ENCODE assay signal across 8 mouse cellular contexts in genomic region chr7:142284615-142285080, GRCm38 (mm10). TPM values are rescaled to one million over a fixed set of nuclear protein-coding genes. Genes with fewer than 3 reads are reported as not detected.
DNase-seq lines count a peak whose midpoint lies in the region; ATAC-seq lines count a peak whose summit lies in the region.

No protein-coding gene starts in this region.

- ATAC-seq in megakaryocyte progenitor cell, adult 5-6 weeks (replicated peaks; ENCODE audit: poor library complexity), result peak; percentile 71

- peak; percentile 88 for DNase-seq in adipocyte (ENCODE audit: low spot score)
- DNase-seq in embryo, embryonic 10 days (ENCODE audit: low spot score), result peak; percentile 95
- DNase-seq in gastrocnemius, postnatal 10 days, result peak; percentile 94
- DNase-seq in induced T-regulatory cell, adult 2 months (ENCODE audit: low read depth), result peak; percentile 95
- DNase-seq in left cerebral cortex, adult 9 months (ENCODE audit: low spot score in 2 of 2), result peak; percentile 55 to 94
- DNase-seq in right cerebral cortex, postnatal 14 days, result peak; percentile 94
- peak; percentile 88 to 92 for DNase-seq in urinary bladder, postnatal 36 days (ENCODE audit: low spot score in 2 of 2)

RNA-seq across cellular contexts. Expression of gene Gm4559, which starts 10.5 kb away (rescaled TPM):
- not detected for total RNA-seq in gastrocnemius, postnatal 10 days (2021)
- not detected in 2 replicates for total RNA-seq in megakaryocyte progenitor cell, adult 5-6 weeks (2015)
- not detected in 2 replicates for total RNA-seq in megakaryocyte progenitor cell, adult 5-6 weeks (2017)

RNA-seq across cellular contexts. Expression of gene Krtap5-1, which starts 12.3 kb away (rescaled TPM):
- not detected for total RNA-seq in gastrocnemius, postnatal 10 days (2021)
- not detected in 2 replicates for total RNA-seq in megakaryocyte progenitor cell, adult 5-6 weeks (2015)
- total RNA-seq in megakaryocyte progenitor cell, adult 5-6 weeks (2017), result not detected in 2 replicates

RNA-seq across cellular contexts. Expression of gene Krtap5-4, which starts 18.7 kb away (rescaled TPM):
- not detected for total RNA-seq in gastrocnemius, postnatal 10 days (2021)
- total RNA-seq in megakaryocyte progenitor cell, adult 5-6 weeks (2015), result not detected in 2 replicates
- total RNA-seq in megakaryocyte progenitor cell, adult 5-6 weeks (2017), result not detected in 2 replicates

RNA-seq across cellular contexts. Expression of gene Gm2431, which starts 26.5 kb away (rescaled TPM):
- total RNA-seq in gastrocnemius, postnatal 10 days (2021), result not detected
- not detected in 2 replicates for total RNA-seq in megakaryocyte progenitor cell, adult 5-6 weeks (2015)
- total RNA-seq in megakaryocyte progenitor cell, adult 5-6 weeks (2017), result not detected in 2 replicates

RNA-seq across cellular contexts. Expression of gene Gm40460, which starts 43.8 kb away (rescaled TPM):
- not detected for total RNA-seq in gastrocnemius, postnatal 10 days (2021)
- total RNA-seq in megakaryocyte progenitor cell, adult 5-6 weeks (2015), result not detected in 2 replicates
- not detected in 2 replicates for total RNA-seq in megakaryocyte progenitor cell, adult 5-6 weeks (2017)

Comparison
In these comparisons a context has a peak if more than half of its experiments do, and no peak if none do; other contexts are left out.
1. Peak in every context shown above with its lines: DNase-seq and ATAC-seq.